Mouse (Mus musculus) MEL (cell line): ENCODE data around the gene Fam171a2. TPM values are rescaled to one million over a fixed set of nuclear protein-coding genes. Genes with fewer than 3 reads are reported as not detected.
A peak's percentile ranks its signal among the peaks of the same experiment; 100 is the strongest.

Experiments used
- DNase-seq: peaks from one replicate; pipeline ENCODE4 v3.0.0; 2011; ENCODE audit warnings: low read depth, low spot score
- H3K27ac ChIP-seq: 2 replicates; pipeline ENCODE4 v1.5.1; 2012; ENCODE audit warnings: low read depth, mild to moderate bottlenecking, control low read depth, low read length, moderate library complexity; ENCODE audit not compliant: control insufficient read depth
- H3K27me3 ChIP-seq, 2 experiments: fragments of 150-350 bp in 1 of 2; sonication (generic) in 1 of 2; 2 replicates each; pipeline ENCODE4 v1.6.1; 2012; ENCODE audit warnings: low read length in 2 of 2, mild to moderate bottlenecking in 2 of 2, improper control_type of control experiment in 1 of 2, moderate library complexity in 1 of 2; ENCODE audit not compliant: insufficient read depth in 2 of 2, control insufficient read depth in 1 of 2
- H3K36me3 ChIP-seq, 2 experiments: 2 replicates each; pipeline ENCODE4 v1.6.1; 2012 to 2014; ENCODE audit warnings: low read length in 2 of 2, improper control_type of control experiment in 1 of 2, inconsistent platforms in 1 of 2, mild to moderate bottlenecking in 1 of 2; ENCODE audit not compliant: insufficient read depth in 2 of 2, control insufficient read depth in 1 of 2
- H3K4me1 ChIP-seq, 2 experiments: fragments of 150-350 bp in 1 of 2; sonication (generic) in 1 of 2; 2 replicates each; pipeline ENCODE4 v1.6.1; 2012; ENCODE audit warnings: low read length in 2 of 2, improper control_type of control experiment in 1 of 2, mild to moderate bottlenecking in 1 of 2; ENCODE audit not compliant: insufficient read depth in 2 of 2, control insufficient read depth in 1 of 2
- H3K4me3 ChIP-seq, 2 experiments: fragments of 150-350 bp in 1 of 2; sonication (generic) in 1 of 2; 2 replicates each; pipeline ENCODE4 v1.5.1; 2012; ENCODE audit warnings: low read depth in 2 of 2, low read length in 2 of 2, mild to moderate bottlenecking in 2 of 2, moderate library complexity in 2 of 2, control low read depth in 1 of 2, improper control_type of control experiment in 1 of 2; ENCODE audit not compliant: control insufficient read depth in 1 of 2, insufficient read depth in 1 of 2
- H3K79me2 ChIP-seq: 2 replicates; pipeline ENCODE4 v1.6.1; 2012; ENCODE audit warnings: mild to moderate bottlenecking, low read length, moderate library complexity; ENCODE audit not compliant: control insufficient read depth, poor library complexity, insufficient read depth
- H3K9ac ChIP-seq: 2 replicates; pipeline ENCODE4 v1.6.1; 2012; ENCODE audit warnings: low read depth, mild to moderate bottlenecking, control low read depth, low read length, moderate library complexity; ENCODE audit not compliant: control insufficient read depth, poor library complexity, severe bottlenecking
- H3K9me3 ChIP-seq: fragments of 150-350 bp; sonication (generic); replicated peaks from 2 replicates; pipeline ENCODE4 v1.6.1; 2012; ENCODE audit warnings: mild to moderate bottlenecking, low read length, improper control_type of control experiment, moderate library complexity; ENCODE audit not compliant: insufficient read depth
- BHLHE40 ChIP-seq: IDR thresholded peaks from 2 replicates; pipeline ENCODE4 v1.6.1; 2012; ENCODE audit warnings: low read depth, mild to moderate bottlenecking, inconsistent platforms, low read length, improper control_type of control experiment, borderline replicate concordance
- CHD1 ChIP-seq: IDR thresholded peaks from 2 replicates; pipeline ENCODE4 v1.6.1; 2012; ENCODE audit warnings: low read depth, mild to moderate bottlenecking, inconsistent platforms, low read length, improper control_type of control experiment
- CTCF ChIP-seq, 3 experiments: IDR thresholded peaks in 2 of 3; conservative IDR thresholded peaks in 1 of 3; 2 replicates each; pipeline ENCODE4 v1.5.1; 2011 to 2012; ENCODE audit warnings: low read length in 3 of 3, low read depth in 2 of 3, mild to moderate bottlenecking in 2 of 3, improper control_type of control experiment in 1 of 3, inconsistent platforms in 1 of 3, mixed read lengths in 1 of 3, moderate library complexity in 1 of 3; ENCODE audit not compliant: control insufficient read depth in 1 of 3, insufficient read depth in 1 of 3, poor library complexity in 1 of 3, severe bottlenecking in 1 of 3
- E2F4 ChIP-seq: IDR thresholded peaks from 2 replicates; pipeline ENCODE4 v1.6.1; 2011; ENCODE audit warnings: low read depth, low read length, improper control_type of control experiment, borderline replicate concordance
- EP300 ChIP-seq, 2 experiments: IDR thresholded peaks; 2 replicates each; pipeline ENCODE4 v1.6.1; 2011; ENCODE audit warnings: improper control_type of control experiment in 2 of 2, low read length in 2 of 2, low read depth in 1 of 2, mild to moderate bottlenecking in 1 of 2
- ETS1 ChIP-seq: IDR thresholded peaks from 2 replicates; pipeline ENCODE4 v1.6.1; 2012; ENCODE audit warnings: low read depth, mild to moderate bottlenecking, inconsistent platforms, low read length, improper control_type of control experiment, moderate library complexity
- GATA1 ChIP-seq: IDR thresholded peaks from 2 replicates; pipeline ENCODE4 v1.6.1; 2011; ENCODE audit warnings: low read depth, low read length, improper control_type of control experiment
- HCFC1 ChIP-seq: IDR thresholded peaks from 2 replicates; pipeline ENCODE4 v1.6.1; 2012; ENCODE audit warnings: low read depth, mild to moderate bottlenecking, inconsistent platforms, low read length, improper control_type of control experiment, moderate library complexity
- JUND ChIP-seq: IDR thresholded peaks from 2 replicates; pipeline ENCODE4 v1.6.1; 2011; ENCODE audit warnings: low read depth, mild to moderate bottlenecking, improper control_type of control experiment, low read length
- KAT2A ChIP-seq: conservative IDR thresholded peaks from 2 replicates; pipeline ENCODE4 v1.6.1; 2012; ENCODE audit warnings: low read depth, low read length, improper control_type of control experiment, inconsistent platforms
- MAFK ChIP-seq: IDR thresholded peaks from 2 replicates; pipeline ENCODE4 v1.6.1; 2011; ENCODE audit warnings: low read depth, mild to moderate bottlenecking, low read length, improper control_type of control experiment, borderline replicate concordance
- MAZ ChIP-seq: IDR thresholded peaks from 2 replicates; pipeline ENCODE4 v1.6.1; 2012; ENCODE audit warnings: low read depth, mild to moderate bottlenecking, inconsistent platforms, low read length, improper control_type of control experiment
- MXI1 ChIP-seq: IDR thresholded peaks from 2 replicates; pipeline ENCODE4 v1.6.1; 2011; ENCODE audit warnings: mild to moderate bottlenecking, low read depth, low read length, improper control_type of control experiment
- MYB ChIP-seq: IDR thresholded peaks from 2 replicates; pipeline ENCODE4 v1.6.1; 2011; ENCODE audit warnings: mild to moderate bottlenecking, low read depth, low read length, improper control_type of control experiment
- MYC ChIP-seq: IDR thresholded peaks from 2 replicates; pipeline ENCODE4 v1.6.1; 2011; ENCODE audit warnings: low read depth, mild to moderate bottlenecking, low read length, improper control_type of control experiment, moderate library complexity
- NELFE ChIP-seq: IDR thresholded peaks from 2 replicates; pipeline ENCODE4 v1.6.1; 2011; ENCODE audit warnings: low read depth, low read length, improper control_type of control experiment
- POLR2A ChIP-seq, 2 experiments: IDR thresholded peaks; 2 replicates each; pipeline ENCODE4 v1.6.1; 2011 to 2012; ENCODE audit warnings: low read length in 2 of 2, mild to moderate bottlenecking in 2 of 2, control low read depth in 1 of 2, improper control_type of control experiment in 1 of 2, low read depth in 1 of 2, moderate library complexity in 1 of 2; ENCODE audit not compliant: control insufficient read depth in 1 of 2, insufficient read depth in 1 of 2, poor library complexity in 1 of 2
- POLR2AphosphoS2 ChIP-seq: IDR thresholded peaks from 2 replicates; pipeline ENCODE4 v1.6.1; 2011; ENCODE audit warnings: low read length, improper control_type of control experiment
- POLR2AphosphoS5 ChIP-seq: IDR thresholded peaks from 2 replicates; pipeline ENCODE4 v1.6.1; 2012; ENCODE audit warnings: low read depth, borderline replicate concordance, mild to moderate bottlenecking, inconsistent platforms, low read length, moderate library complexity, mixed read lengths
- RAD21 ChIP-seq: IDR thresholded peaks from 2 replicates; pipeline ENCODE4 v1.6.1; 2011; ENCODE audit warnings: mild to moderate bottlenecking, low read depth, low read length, improper control_type of control experiment
- RCOR1 ChIP-seq: IDR thresholded peaks from 2 replicates; pipeline ENCODE4 v1.6.1; 2012; ENCODE audit warnings: low read depth, mild to moderate bottlenecking, inconsistent platforms, low read length, improper control_type of control experiment
- SIN3A ChIP-seq: IDR thresholded peaks from 2 replicates; pipeline ENCODE4 v1.6.1; 2012; ENCODE audit warnings: low read length, improper control_type of control experiment, inconsistent platforms
- TAL1 ChIP-seq: IDR thresholded peaks from 2 replicates; pipeline ENCODE4 v1.6.1; 2012; ENCODE audit warnings: mild to moderate bottlenecking, inconsistent platforms, low read length, moderate library complexity, mixed read lengths
- TCF12 ChIP-seq: IDR thresholded peaks from 2 replicates; pipeline ENCODE4 v1.6.1; 2014; ENCODE audit warnings: low read depth, mild to moderate bottlenecking, inconsistent platforms, low read length, improper control_type of control experiment, moderate library complexity
- UBTF ChIP-seq: IDR thresholded peaks from 2 replicates; pipeline ENCODE4 v1.6.1; 2012; ENCODE audit warnings: low read depth, mild to moderate bottlenecking, inconsistent platforms, low read length, improper control_type of control experiment, moderate library complexity, borderline replicate concordance; ENCODE audit not compliant: insufficient read depth
- USF1 ChIP-seq: IDR thresholded peaks from 2 replicates; pipeline ENCODE4 v1.6.1; 2014; ENCODE audit warnings: low read depth, mild to moderate bottlenecking, inconsistent platforms, low read length, improper control_type of control experiment, moderate library complexity
- ZC3H11A ChIP-seq: IDR thresholded peaks from 2 replicates; pipeline ENCODE4 v1.6.1; 2012; ENCODE audit warnings: low read depth, mild to moderate bottlenecking, inconsistent platforms, low read length, improper control_type of control experiment
- ZKSCAN1 ChIP-seq: IDR thresholded peaks from 2 replicates; pipeline ENCODE4 v1.6.1; 2012; ENCODE audit warnings: low read depth, mild to moderate bottlenecking, inconsistent platforms, low read length, improper control_type of control experiment, moderate library complexity
- ZMIZ1 ChIP-seq: IDR thresholded peaks from 2 replicates; pipeline ENCODE4 v1.6.1; 2012; ENCODE audit warnings: low read depth, mild to moderate bottlenecking, inconsistent platforms, low read length, improper control_type of control experiment, moderate library complexity
- ZNF384 ChIP-seq: IDR thresholded peaks from 2 replicates; pipeline ENCODE4 v1.6.1; 2012; ENCODE audit warnings: low read depth, mild to moderate bottlenecking, inconsistent platforms, low read length, improper control_type of control experiment
- polyA plus RNA-seq, 2 experiments: library from polyadenylated mRNA; stranded (reverse) in 1 of 2; unstranded in 1 of 2; fragments of >175 nt in 1 of 2; fragments of >200 nt in 1 of 2; gene quantifications; 2 replicates each; pipeline versions ENCODE4 v1.2.1 to v1.2.4; 2012; ENCODE audit warnings: low replicate concordance in 2 of 2, low read depth in 1 of 2; ENCODE audit not compliant: insufficient read length in 2 of 2, insufficient read depth in 1 of 2, missing spikeins in 1 of 2
- total RNA-seq: library from RNA; depleted of rRNA; stranded (reverse); fragments of 300-350 nt; gene quantifications from 2 replicates; pipeline ENCODE4 v1.2.3, GENCODE M21; 2012

Gene Fam171a2
- total and polyA plus RNA-seq, 3 experiments = 2.0 to 8.8 TPM; not detected in 1

- Histone ChIP-seq H3K27me3 (no peaks in the 10 kb centered on the region), H3K4me1 (peaks cover 12 to 13% of the 10 kb centered on the region in 2 experiments), H3K27ac (0 out of 2 replicates have a peak overlapping the region, but pooled peaks have one; percentile 30), H3K4me3 (no peak overlapping the region), H3K9me3 (no peaks in the 10 kb centered on the region), H3K79me2 (no peaks in the 10 kb centered on the region), H3K36me3 (peaks cover 13 to 17% of the 10 kb centered on the region in 2 experiments), H3K9ac (no peak overlapping the region)
- peak; percentile 52 for DNase-seq
- TF ChIP-seq ZNF384 = peak; percentile 95
- TF ChIP-seq EP300 (IDR thresholded peaks at IDR 0.05; ENCODE audit: low read depth in 1 of 2, low read length in 2 of 2) = peak; percentile 89 to 95
- no peak for TF ChIP-seq ZKSCAN1
- peak; percentile 93 for TF ChIP-seq GATA1
- no peak for TF ChIP-seq CHD1
- peak; percentile 68 for TF ChIP-seq TAL1
- TF ChIP-seq TCF12 = peak; percentile 96
- TF ChIP-seq NELFE = no peak
- no peak for TF ChIP-seq BHLHE40
- TF ChIP-seq HCFC1 = 0 out of 2 replicates have a peak, but pooled peaks have one; percentile 27
- peak; percentile 56; the same call in 1 of the 2 replicates for TF ChIP-seq SIN3A
- TF ChIP-seq RCOR1 = peak; percentile 97
- TF ChIP-seq MYC = 0 out of 2 replicates have a peak, but pooled peaks have one; percentile 20
- peak; percentile 49 for TF ChIP-seq ETS1
- no peak for TF ChIP-seq MXI1
These were observed 40.4 kb upstream of the Fam171a2 start for GRCm38 (mm10) chr11:102487901-102488300.

GRCm38 (mm10) chr11:102486733-102487386 lies 39.4 kb upstream of the Fam171a2 start:
- DNase-seq = peak; percentile 89
- no peak overlapping the region for H3K27ac ChIP-seq
- H3K4me1 ChIP-seq = peaks cover 13 to 22% of the 10 kb centered on the region in 2 experiments
- H3K9ac ChIP-seq = no peak overlapping the region
- H3K27me3 ChIP-seq = no peaks in the 10 kb centered on the region
- no peaks in the 10 kb centered on the region for H3K9me3 ChIP-seq
- peaks cover 11 to 28% of the 10 kb centered on the region in 2 experiments for H3K36me3 ChIP-seq
- no peaks in the 10 kb centered on the region for H3K79me2 ChIP-seq
- no peak overlapping the region for H3K4me3 ChIP-seq
- TF ChIP-seq RCOR1 (no peak), TCF12 (no peak), MAZ (no peak), EP300 (IDR thresholded peaks at IDR 0.05; ENCODE audit: low read depth in 1 of 2, low read length in 2 of 2) (no peak), JUND (no peak), POLR2A (IDR thresholded peaks at IDR 0.05; ENCODE audit: control insufficient read depth in 1 of 2, insufficient read depth in 1 of 2, low read depth in 1 of 2, low read length in 2 of 2, poor library complexity in 1 of 2) (no peak), E2F4 (no peak), ZC3H11A (peak; percentile 47; the same call in 1 of the 2 replicates), MYC (peak; percentile 77), CTCF (IDR thresholded peaks at IDR 0.05 in 2 of 3, conservative IDR thresholded peaks at IDR 0.05 in 1 of 3; ENCODE audit: control insufficient read depth in 1 of 3, insufficient read depth in 1 of 3, low read depth in 2 of 3, low read length in 3 of 3, poor library complexity in 1 of 3, severe bottlenecking in 1 of 3) (peak; percentile 50 to 80 (median 68); a peak in 5 of 6 replicates), KAT2A (no peak), MYB (no peak), BHLHE40 (no peak), POLR2AphosphoS5 (no peak), SIN3A (peak; percentile 46; the same call in 1 of the 2 replicates), UBTF (no peak), ZMIZ1 (no peak), MAFK (0 out of 2 replicates have a peak, but pooled peaks have one; percentile 0), POLR2AphosphoS2 (no peak), RAD21 (peak; percentile 58), USF1 (peak; percentile 84)
